Mouse (Mus musculus) lung, embryonic 14.5 days (tissue): Measurements from ENCODE around the gene Vasp. TPM values are rescaled to one million over a fixed set of nuclear protein-coding genes. Genes with fewer than 3 reads are reported as not detected.

Experiments
- ATAC-seq: fragments of 200-750 bp; cut with Nextera tagmentation; 2 replicates; pipeline ENCODE4 v1.8.0; 2017; ENCODE audit warnings: mild to moderate bottlenecking, moderate TSS enrichment, moderate library complexity; ENCODE audit not compliant: insufficient read depth
- DNase-seq: peaks from one replicate; pipeline ENCODE4 v3.0.0-alpha.2; 2015
- H3K27ac ChIP-seq: fragments of 300-500 bp; sonication (generic); 2 replicates; pipeline ENCODE4 v1.5.1; 2014; ENCODE audit warnings: low read depth, mild to moderate bottlenecking, moderate library complexity
- H3K27me3 ChIP-seq: fragments of 300-500 bp; sonication (generic); 2 replicates; pipeline ENCODE4 v1.6.1; 2014; ENCODE audit warnings: low read length, control low read depth; ENCODE audit not compliant: insufficient read depth
- H3K36me3 ChIP-seq: fragments of 300-500 bp; sonication (generic); 2 replicates; pipeline ENCODE4 v1.6.1; 2014; ENCODE audit warnings: control low read depth; ENCODE audit not compliant: insufficient read depth
- H3K4me1 ChIP-seq: fragments of 300-500 bp; sonication (generic); 2 replicates; pipeline ENCODE4 v1.6.1; 2014; ENCODE audit warnings: antibody characterized with exemption, control low read depth; ENCODE audit not compliant: insufficient read depth
- H3K4me2 ChIP-seq: fragments of 300-500 bp; sonication (generic); 2 replicates; pipeline ENCODE4 v1.6.1; 2014; ENCODE audit warnings: mild to moderate bottlenecking
- H3K4me3 ChIP-seq: fragments of 300-500 bp; sonication (generic); 2 replicates; pipeline ENCODE4 v1.5.1; 2014; ENCODE audit warnings: low read depth, low read length
- H3K9ac ChIP-seq: fragments of 300-500 bp; sonication (generic); 2 replicates; pipeline ENCODE4 v1.6.1; 2014
- H3K9me3 ChIP-seq: fragments of 300-500 bp; sonication (generic); 2 replicates; pipeline ENCODE4 v1.6.1; 2016; ENCODE audit warnings: low read depth, low read length, control low read depth
- CTCF ChIP-seq: IDR thresholded peaks from 2 replicates; pipeline ENCODE4 v1.5.1; 2016; ENCODE audit warnings: antibody characterized with exemption, low read depth
- WGBS: fragments of 180-500 bp; shearing (Covaris S2); extraction: QIAGEN DNeasy Blood & Tissue Kit; methylation state at CpG from one replicate; pipeline ENCODE4 v1.1.7; 2014; 5-methylcytosine and 5-hydroxymethylcytosine counted together
- polyA plus RNA-seq: library from polyadenylated mRNA; unstranded; fragments of >200 nt; fragmentation: Nextera tagmentation; extraction: Ambion mirVana; gene quantifications from 2 replicates; pipeline ENCODE4 v1.2.1, GENCODE M21; 2014

The Vasp gene
- polyA plus RNA-seq, 1 experiment from 2014 or later, result 95.3 TPM

DNA sequence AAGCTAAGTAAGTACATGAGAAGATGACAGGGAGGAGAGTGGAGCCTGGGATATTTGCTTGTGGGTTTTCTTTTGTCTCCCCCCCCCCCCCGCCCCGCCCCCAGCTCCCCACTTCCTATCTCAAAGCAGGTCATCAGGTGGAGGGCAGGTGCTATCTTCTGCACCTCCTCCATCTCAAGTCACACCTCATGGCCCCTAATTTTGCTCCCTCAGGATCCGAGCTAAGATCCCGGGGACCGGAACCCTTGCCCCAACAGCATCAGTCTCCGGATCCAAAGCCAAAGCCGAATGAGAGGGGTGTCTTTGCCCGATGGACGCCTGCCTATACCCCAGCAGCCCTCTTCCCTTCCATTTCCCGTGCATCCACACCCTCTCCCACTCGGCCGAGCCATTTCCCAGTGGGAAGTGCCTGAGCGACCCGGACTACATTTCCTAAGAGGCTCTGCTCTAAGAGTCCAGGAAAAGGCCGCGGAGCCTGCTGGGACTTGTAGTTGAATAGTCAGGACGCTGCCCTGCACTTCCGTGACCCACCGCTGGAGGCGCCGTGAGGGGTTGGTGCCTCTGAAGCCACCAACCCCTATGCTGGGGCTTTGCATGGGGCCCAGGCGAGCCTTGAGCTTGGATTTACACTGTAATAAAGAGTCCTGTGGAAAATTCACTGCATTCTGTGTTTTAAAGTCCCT, 24.0 kb upstream of the Vasp start:
- TF ChIP-seq CTCF, result peak; percentile 97
- peak overlapping the region; percentile 32 for H3K4me3 ChIP-seq

DNA sequence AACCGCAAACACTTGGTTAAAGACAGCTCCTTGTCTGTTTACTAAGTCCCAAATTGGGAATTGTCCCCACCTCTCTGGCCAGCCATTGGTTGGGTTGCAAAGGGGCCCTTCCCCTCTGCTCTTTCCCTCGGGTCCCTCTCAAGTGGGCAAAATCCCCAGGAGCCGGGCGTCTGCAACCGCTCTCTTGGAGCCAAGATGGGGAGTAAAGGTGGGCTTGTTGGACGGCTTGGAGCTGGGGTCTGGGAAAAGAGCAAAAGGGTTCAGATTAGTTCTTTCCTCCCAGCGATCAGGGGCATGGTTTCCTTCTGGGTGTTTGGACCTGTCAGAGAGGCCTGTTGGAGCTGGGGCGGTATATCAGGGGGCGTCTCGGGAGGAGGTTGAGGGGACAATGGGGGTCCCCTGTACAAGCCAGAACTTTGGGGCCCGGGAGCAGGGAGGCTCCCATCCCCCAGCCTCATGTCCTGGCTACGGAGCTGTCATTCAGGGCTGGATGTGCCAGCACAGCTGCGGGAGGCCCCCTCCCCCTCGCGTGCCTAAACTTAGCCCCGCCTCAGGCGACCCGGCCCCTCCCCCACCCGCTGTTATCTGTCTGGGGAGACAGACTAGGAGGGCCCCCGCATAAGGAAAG, 19.5 kb upstream of the Vasp start:
- TF ChIP-seq CTCF, result no peak
- Histone ChIP-seq H3K9me3 (no peaks in the 10 kb centered on the region), H3K4me3 (peak overlapping the region; percentile 38), H3K9ac (peak overlapping the region; percentile 41), H3K27ac (peak overlapping the region; percentile 10; the same call in 1 of the 2 replicates), H3K4me1 (0 out of 2 replicates have a peak, but pooled peaks cover 5% of the 10 kb centered on the region), H3K4me2 (peak overlapping the region; percentile 61), H3K36me3 (no peaks in the 10 kb centered on the region), H3K27me3 (no peaks in the 10 kb centered on the region)
- WGBS, result under 1% methylated on average over 19 of the region's 20 CpGs
- ATAC-seq (peak; percentile 39), DNase-seq (peak; percentile 69)

More for the DNA sequence above, 24.0 kb upstream of the Vasp start:
- 0 out of 2 replicates have a peak, but pooled peaks cover 5% of the 10 kb centered on the region for H3K4me1 ChIP-seq
- H3K27ac ChIP-seq, result no peak overlapping the region
- H3K9me3 ChIP-seq, result no peaks in the 10 kb centered on the region; the same call in 1 of the 2 replicates
- no peaks in the 10 kb centered on the region for H3K27me3 ChIP-seq
- DNase-seq, result peak; percentile 98
- H3K4me2 ChIP-seq, result peak overlapping the region; percentile 65
- peak overlapping the region; percentile 40; the same call in 1 of the 2 replicates for H3K9ac ChIP-seq
- WGBS, result 13% methylated on average over 22 of the region's 22 CpGs
- ATAC-seq, result peak; percentile 79
- H3K36me3 ChIP-seq, result no peaks in the 10 kb centered on the region

DNA sequence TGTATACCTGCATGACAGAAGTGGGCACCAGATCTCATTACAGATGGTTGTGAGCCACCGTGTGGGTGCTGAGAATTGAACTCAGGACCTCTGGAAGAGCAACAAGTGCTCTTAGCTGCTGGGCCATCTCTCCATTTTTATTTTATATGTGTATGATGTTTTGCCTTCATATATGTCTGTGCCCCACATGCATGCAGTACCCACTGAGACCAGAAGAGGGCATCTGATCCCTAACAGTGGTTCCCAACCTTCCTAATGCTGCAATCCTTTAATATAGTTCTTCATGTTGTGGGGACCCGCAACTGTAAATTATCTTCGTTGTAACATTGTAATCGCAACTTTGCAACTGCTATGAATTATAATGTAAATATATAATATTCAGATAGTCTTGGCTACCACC, 13.1 kb upstream of the Vasp start:
- 21% methylated on average over 4 of the region's 4 CpGs for WGBS
- H3K4me3 ChIP-seq, result no peak overlapping the region
- no peak overlapping the region for H3K27ac ChIP-seq
- no peaks in the 10 kb centered on the region; the same call in 1 of the 2 replicates for H3K4me1 ChIP-seq
- H3K9me3 ChIP-seq, result no peaks in the 10 kb centered on the region
- TF ChIP-seq CTCF, result peak; percentile 83
- H3K27me3 ChIP-seq, result peaks cover 27% of the 10 kb centered on the region
- no peaks in the 10 kb centered on the region for H3K36me3 ChIP-seq
- DNase-seq (peak; percentile 81), ATAC-seq (no peak)
- no peak overlapping the region for H3K9ac ChIP-seq
- H3K4me2 ChIP-seq, result no peak overlapping the region

DNA sequence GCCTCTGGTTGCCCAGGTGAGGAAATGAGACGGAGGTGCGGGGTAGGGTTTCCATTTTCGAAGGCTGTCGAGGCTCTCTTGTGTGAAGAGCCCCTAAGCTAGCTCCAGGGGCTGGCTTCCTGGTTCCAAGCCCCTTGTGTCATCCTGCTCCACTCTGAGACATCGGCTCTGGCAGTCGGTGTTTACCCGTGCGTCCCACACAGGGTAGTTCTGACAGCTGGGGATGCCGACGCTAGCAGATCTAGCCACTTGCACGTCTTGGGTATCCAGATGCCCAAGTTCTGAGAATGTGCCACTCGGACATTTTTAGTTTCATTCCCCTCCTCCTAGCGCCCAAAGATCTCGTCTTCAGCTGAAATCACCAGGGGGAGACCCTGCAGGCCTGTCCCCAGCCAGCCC, 11.8 kb upstream of the Vasp start:
- Histone ChIP-seq H3K4me3 (peak overlapping the region; percentile 53; the same call in 1 of the 2 replicates), H3K36me3 (no peaks in the 10 kb centered on the region), H3K4me2 (peak overlapping the region; percentile 99), H3K9ac (no peak overlapping the region), H3K4me1 (no peaks in the 10 kb centered on the region; the same call in 1 of the 2 replicates), H3K9me3 (no peaks in the 10 kb centered on the region), H3K27me3 (peaks cover 41% of the 10 kb centered on the region), H3K27ac (no peak overlapping the region)
- DNase-seq (no peak), ATAC-seq (no peak)
- TF ChIP-seq CTCF, result no peak
- 33% methylated on average over 14 of the region's 14 CpGs for whole genome bisulfite sequencing

GRCm38 (mm10) chr7:19282791-19283405, 11.3 kb upstream of the Vasp start:
- peaks cover 46% of the 10 kb centered on the region for H3K27me3 ChIP-seq
- DNase-seq, result peak; percentile 82

DNA sequence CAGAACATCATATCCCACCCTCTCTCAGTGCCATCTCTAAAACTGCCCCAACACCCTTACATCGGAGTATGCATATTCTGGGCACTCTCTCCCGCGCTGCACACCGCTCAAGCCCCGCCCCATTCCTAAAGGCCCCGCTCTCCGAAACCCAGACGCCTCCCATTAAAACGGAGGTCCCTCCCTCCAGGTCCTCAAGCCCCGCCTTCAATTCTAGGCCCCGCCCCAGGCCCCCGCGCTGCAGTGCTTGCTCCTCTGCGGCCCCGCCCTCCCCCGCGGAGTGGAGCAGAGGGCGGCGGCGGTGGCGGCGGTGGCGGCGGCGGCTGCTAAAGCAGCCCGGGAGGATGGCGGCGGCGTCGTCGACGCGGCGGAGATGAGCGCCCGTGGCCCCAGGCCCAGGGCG, 10.8 kb upstream of the Vasp start, which contains the start of gene Rtn2:
TSS of gene Rtn2 (plus strand) at position 240 of the 400 bp plus-strand sequence.
- Histone ChIP-seq H3K4me3 (peak within 1 kb of the TSS; percentile 53), H3K4me1 (no peaks in the 10 kb centered on the region; the same call in 1 of the 2 replicates), H3K9ac (peak within 1 kb of the TSS; percentile 26), H3K27me3 (peaks cover 49% of the 10 kb centered on the region), H3K36me3 (no peaks in the 10 kb centered on the region), H3K4me2 (peak within 1 kb of the TSS; percentile 99), H3K27ac (no peak within 1 kb of the TSS), H3K9me3 (no peaks in the 10 kb centered on the region)
- TF ChIP-seq CTCF, result no peak
- ATAC-seq, result peak; percentile 81
- peak; percentile 85 for DNase-seq
- WGBS, result under 1% methylated on average over 37 of the region's 37 CpGs

More at GRCm38 (mm10) chr7:19282791-19283405, 11.3 kb upstream of the Vasp start:
- WGBS, result 1% methylated on average over 35 of the region's 35 CpGs
- no peak for TF ChIP-seq CTCF
- no peaks in the 10 kb centered on the region; the same call in 1 of the 2 replicates for H3K4me1 ChIP-seq
- H3K9me3 ChIP-seq, result no peaks in the 10 kb centered on the region
- H3K9ac ChIP-seq, result peak overlapping the region; percentile 26
- H3K4me2 ChIP-seq, result peak overlapping the region; percentile 99
- peak overlapping the region; percentile 53 for H3K4me3 ChIP-seq
- ATAC-seq, result peak; percentile 68
- no peak overlapping the region for H3K27ac ChIP-seq
- no peaks in the 10 kb centered on the region for H3K36me3 ChIP-seq
